18 mouse cellular contexts compared by ENCODE assay signal in genomic region chr7:73814454-73814853, GRCm38 (mm10).
"Had no signal": no experiment of that assay in that cellular context is flagged by ENCODE, and none has a peak within 500 bp of the region (broad histone marks: within the 10 kb centered on the region; RNA-seq: fewer than 3 reads in every experiment).

No protein-coding gene starts in this region.

- H3K27me3 ChIP-seq: liver, embryonic 13.5 days; midbrain, embryonic 12.5 days; midbrain, embryonic 15.5 days; neural tube, embryonic 12.5 days; neural tube, embryonic 15.5 days had no signal

- H3K4me1 ChIP-seq: midbrain, embryonic 12.5 days; midbrain, embryonic 15.5 days; neural tube, embryonic 12.5 days had no signal

- H3K4me3 ChIP-seq: layer of hippocampus, adult 2 months; left cerebral cortex, adult 2 months; liver, embryonic 13.5 days; midbrain, embryonic 12.5 days; midbrain, embryonic 15.5 days; neural tube, embryonic 12.5 days; neural tube, embryonic 15.5 days had no signal

- H3K9me3 ChIP-seq: liver, embryonic 13.5 days; midbrain, embryonic 12.5 days; midbrain, embryonic 15.5 days; neural tube, embryonic 12.5 days; neural tube, embryonic 15.5 days had no signal

- DNase-seq: kidney, adult 11 months; kidney, postnatal 25 days; layer of hippocampus, adult 9-11 months; layer of hippocampus, postnatal 36 days; liver, embryonic 13.5 days; lung, adult 2 months; lung, postnatal 14 days; right cerebral cortex, adult 18-20 months; right cerebral cortex, postnatal 14 days; right cerebral cortex, postnatal 4 days; thymus, postnatal 36 days had no signal

- H3K36me3 ChIP-seq: liver, embryonic 13.5 days; midbrain, embryonic 12.5 days; midbrain, embryonic 15.5 days; neural tube, embryonic 12.5 days; neural tube, embryonic 15.5 days had no signal

- ATAC-seq: midbrain, embryonic 15.5 days had no signal

- H3K27ac ChIP-seq: layer of hippocampus, adult 2 months; left cerebral cortex, adult 2 months; liver, embryonic 13.5 days; macrophage; midbrain, embryonic 12.5 days; midbrain, embryonic 15.5 days; neural tube, embryonic 12.5 days; neural tube, embryonic 15.5 days had no signal

- H3K9ac ChIP-seq: liver, embryonic 13.5 days; midbrain, embryonic 12.5 days; midbrain, embryonic 15.5 days; neural tube, embryonic 12.5 days; neural tube, embryonic 15.5 days had no signal

- H3K4me2 ChIP-seq: liver, embryonic 13.5 days; midbrain, embryonic 12.5 days; midbrain, embryonic 15.5 days; neural tube, embryonic 12.5 days; neural tube, embryonic 15.5 days had no signal
